Mouse (Mus musculus): Measurements from ENCODE around the gene Fignl1. TPM values are rescaled to one million over a fixed set of nuclear protein-coding genes. Genes with fewer than 3 reads are reported as not detected.

Fignl1 gene
- total RNA-seq, 2 experiments from 2014 or later, result 59.5 to 89.0 TPM

Other genes starting within 250 kb of the Fignl1 start
- gene 4930512M02Rik, start 181.1 kb downstream of the Fignl1 start, total RNA-seq (2014; fragmentation: Nextera tagmentation), result not detected in 2 replicates
- gene 4930512M02Rik, start 181.1 kb downstream of the Fignl1 start, total RNA-seq (2017), result not detected in 2 replicates
- 259 and 321 TPM in 2 replicates for gene Ikzf1, start 124.0 kb downstream of the Fignl1 start, total RNA-seq (2014; fragmentation: Nextera tagmentation)
- 239 and 294 TPM in 2 replicates for gene Ikzf1, start 124.0 kb downstream of the Fignl1 start, total RNA-seq (2017)
- gene Ddc, start 89.2 kb upstream of the Fignl1 start, total RNA-seq (2014; fragmentation: Nextera tagmentation), result 3.9 TPM in 1 of 2 replicates, not detected in the other
- not detected in 2 replicates for gene Ddc, start 89.2 kb upstream of the Fignl1 start, total RNA-seq (2017)
- 38.7 and 42.0 TPM in 2 replicates for gene Grb10, start 229.7 kb upstream of the Fignl1 start, total RNA-seq (2014; fragmentation: Nextera tagmentation)
- gene Grb10, start 229.7 kb upstream of the Fignl1 start, total RNA-seq (2017), result 53.4 and 54.0 TPM in 2 replicates